Mouse (Mus musculus) embryonic fibroblast, embryonic 13.5 days (primary cell): Measurements from ENCODE around the gene Itga8. TPM values are rescaled to one million over a fixed set of nuclear protein-coding genes. Genes with fewer than 3 reads are reported as not detected.

Experiments
- H3K27ac ChIP-seq: 2 replicates; pipeline ENCODE4 v1.5.1; 2012; ENCODE audit warnings: low read length, control low read depth, inconsistent platforms; ENCODE audit not compliant: insufficient read depth
- H3K4me1 ChIP-seq: 2 replicates; pipeline ENCODE4 v1.6.1; 2011; ENCODE audit warnings: low read length; ENCODE audit not compliant: control insufficient read depth, insufficient read depth
- H3K4me3 ChIP-seq: 2 replicates; pipeline ENCODE4 v1.5.1; 2011; ENCODE audit warnings: mild to moderate bottlenecking, control low read depth, low read length; ENCODE audit not compliant: insufficient read depth
- CTCF ChIP-seq: IDR thresholded peaks from 2 replicates; pipeline ENCODE4 v1.5.1; 2011; ENCODE audit warnings: mild to moderate bottlenecking, control low read depth, low read length, moderate library complexity, borderline replicate concordance; ENCODE audit not compliant: insufficient read depth
- POLR2A ChIP-seq: IDR thresholded peaks from 2 replicates; pipeline ENCODE4 v1.6.1; 2011; ENCODE audit warnings: low read depth, mild to moderate bottlenecking, control low read depth, low read length, moderate library complexity
- polyA plus RNA-seq: library from polyadenylated mRNA; stranded (reverse); fragments of >200 nt; gene quantifications from 2 replicates; pipeline ENCODE4 v1.2.4, GENCODE M21; 2011; ENCODE audit warnings: low read depth; ENCODE audit not compliant: missing spikeins, insufficient read length

The Itga8 gene
- polyA plus RNA-seq, result 40.1 and 48.7 TPM in 2 replicates

- Histone ChIP-seq H3K4me1 (no peaks in the 10 kb centered on the region), H3K4me3 (peak within 1 kb of the TSS; percentile 57), H3K27ac (no peak within 1 kb of the TSS)
- TF ChIP-seq POLR2A (peak; percentile 43; the same call in 1 of the 2 replicates), CTCF (peak; percentile 86)
Observed at GRCm38 (mm10) chr2:12301431-12302170, at the start of gene Itga8. Gene Itga8 (minus strand): TSS chr2:12301922.

GRCm38 (mm10) chr2:12348914-12349313, 47.2 kb upstream of the Itga8 start:
- TF ChIP-seq CTCF (no peak), POLR2A (no peak)
- H3K27ac ChIP-seq, result peak overlapping the region; percentile 81
- no peak overlapping the region for H3K4me3 ChIP-seq
- peaks cover 3% of the 10 kb centered on the region; the same call in 1 of the 2 replicates for H3K4me1 ChIP-seq

GRCm38 (mm10) chr2:12331962-12332361, 30.2 kb upstream of the Itga8 start:
- Histone ChIP-seq H3K27ac (no peak overlapping the region), H3K4me3 (no peak overlapping the region), H3K4me1 (no peaks in the 10 kb centered on the region)
- TF ChIP-seq POLR2A (no peak), CTCF (no peak)

GRCm38 (mm10) chr2:12329620-12330019, 27.9 kb upstream of the Itga8 start:
- H3K4me3 ChIP-seq, result no peak overlapping the region
- H3K4me1 ChIP-seq, result peaks cover 7% of the 10 kb centered on the region; the same call in 1 of the 2 replicates
- H3K27ac ChIP-seq, result no peak overlapping the region
- TF ChIP-seq CTCF, result no peak
- TF ChIP-seq POLR2A, result no peak

GRCm38 (mm10) chr2:12329068-12329407, 27.3 kb upstream of the Itga8 start:
- peaks cover 7% of the 10 kb centered on the region; the same call in 1 of the 2 replicates for H3K4me1 ChIP-seq
- H3K27ac ChIP-seq, result no peak overlapping the region
- no peak for TF ChIP-seq POLR2A
- no peak for TF ChIP-seq CTCF
- no peak overlapping the region for H3K4me3 ChIP-seq

- Histone ChIP-seq H3K4me3 (no peak overlapping the region), H3K27ac (no peak overlapping the region), H3K4me1 (peaks cover 7% of the 10 kb centered on the region; the same call in 1 of the 2 replicates)
- TF ChIP-seq POLR2A (no peak), CTCF (no peak)
Observed at GRCm38 (mm10) chr2:12328355-12329067, 26.8 kb upstream of the Itga8 start.

GRCm38 (mm10) chr2:12327691-12328354, 26.1 kb upstream of the Itga8 start:
- no peak overlapping the region for H3K4me3 ChIP-seq
- peaks cover 7% of the 10 kb centered on the region; the same call in 1 of the 2 replicates for H3K4me1 ChIP-seq
- no peak for TF ChIP-seq POLR2A
- H3K27ac ChIP-seq, result no peak overlapping the region

GRCm38 (mm10) chr2:12327216-12327615, 25.5 kb upstream of the Itga8 start:
- H3K27ac ChIP-seq, result no peak overlapping the region
- TF ChIP-seq CTCF (no peak), POLR2A (no peak)
- no peak overlapping the region for H3K4me3 ChIP-seq
- H3K4me1 ChIP-seq, result peaks cover 7% of the 10 kb centered on the region; the same call in 1 of the 2 replicates

- H3K4me1 ChIP-seq, result peaks cover 7% of the 10 kb centered on the region; the same call in 1 of the 2 replicates
- no peak overlapping the region for H3K4me3 ChIP-seq
- peak overlapping the region; percentile 85 for H3K27ac ChIP-seq
- TF ChIP-seq CTCF (no peak), POLR2A (no peak)
Observed at GRCm38 (mm10) chr2:12325868-12326267, 24.1 kb upstream of the Itga8 start.
